Mouse (Mus musculus) hindbrain, embryonic 14.5 days (tissue): ENCODE measurements at regions not wholly inside any gene's neighbourhood (a gene's known extent, or its start where the extent isn't known, plus 50 kb on each side); places are given as distances from the start of the nearest gene placed in this dataset.

Experiments
- ATAC-seq: fragments of 200-750 bp; cut with Nextera tagmentation; 2 replicates; pipeline ENCODE4 v1.8.0; 2017; ENCODE audit warnings: moderate number of reproducible peaks, mild to moderate bottlenecking, moderate TSS enrichment, moderate library complexity; ENCODE audit not compliant: low FRiP score
- DNase-seq: peaks from one replicate; pipeline ENCODE4 v3.0.0-alpha.2; 2015; ENCODE audit warnings: low spot score
- H3K27ac ChIP-seq: fragments of 300-500 bp; sonication (generic); 2 replicates; pipeline ENCODE4 v1.5.1; 2014; ENCODE audit warnings: mild to moderate bottlenecking, moderate library complexity
- H3K27me3 ChIP-seq: fragments of 300-500 bp; sonication (generic); 2 replicates; pipeline ENCODE4 v1.6.1; 2014; ENCODE audit warnings: mild to moderate bottlenecking, low read length, mixed read lengths; ENCODE audit not compliant: control insufficient read depth, insufficient read depth
- H3K36me3 ChIP-seq: fragments of 300-500 bp; sonication (generic); replicated peaks from 2 replicates; pipeline ENCODE4 v1.6.1; 2014; ENCODE audit not compliant: control insufficient read depth, insufficient read depth
- H3K4me1 ChIP-seq: fragments of 300-500 bp; sonication (generic); replicated peaks from 2 replicates; pipeline ENCODE4 v1.6.1; 2014; ENCODE audit warnings: antibody characterized with exemption, low read length, mixed read lengths; ENCODE audit not compliant: control insufficient read depth, insufficient read depth
- H3K4me2 ChIP-seq: fragments of 300-500 bp; sonication (generic); replicated peaks from 2 replicates; pipeline ENCODE4 v1.6.1; 2014; ENCODE audit warnings: mild to moderate bottlenecking, moderate library complexity
- H3K4me3 ChIP-seq: fragments of 300-500 bp; sonication (generic); replicated peaks from 2 replicates; pipeline ENCODE4 v1.5.1; 2014; ENCODE audit warnings: mild to moderate bottlenecking, low read length
- H3K9ac ChIP-seq: fragments of 300-500 bp; sonication (generic); 2 replicates; pipeline ENCODE4 v1.6.1; 2014
- H3K9me3 ChIP-seq: fragments of 300-500 bp; sonication (generic); 2 replicates; pipeline ENCODE4 v1.6.1; 2016; ENCODE audit warnings: low read length; ENCODE audit not compliant: control insufficient read depth
- WGBS: fragments of 180-500 bp; shearing (Covaris S2); extraction: QIAGEN DNeasy Blood & Tissue Kit; methylation state at CpG from one replicate; pipeline ENCODE4 v1.1.7; 2014; 5-methylcytosine and 5-hydroxymethylcytosine counted together

GRCm38 (mm10) chr17:55288589-55288988, 156.6 kb upstream of the St6gal2 start:
- no peak overlapping the region for H3K27ac ChIP-seq
- H3K9me3 ChIP-seq, result no peaks in the 10 kb centered on the region
- H3K4me3 ChIP-seq, result no peak overlapping the region
- no peaks in the 10 kb centered on the region for H3K36me3 ChIP-seq
- DNase-seq, result no peak
- no peak overlapping the region for H3K4me2 ChIP-seq
- H3K9ac ChIP-seq, result no peak overlapping the region
- ATAC-seq, result no peak
- WGBS, result 86% methylated on average over 1 of the region's 1 CpGs
- no peaks in the 10 kb centered on the region for H3K4me1 ChIP-seq
- no peaks in the 10 kb centered on the region for H3K27me3 ChIP-seq

- ATAC-seq (no peak), DNase-seq (no peak)
- Histone ChIP-seq H3K36me3 (no peaks in the 10 kb centered on the region), H3K27ac (no peak overlapping the region), H3K4me1 (no peaks in the 10 kb centered on the region), H3K4me2 (no peak overlapping the region), H3K27me3 (no peaks in the 10 kb centered on the region), H3K4me3 (no peak overlapping the region), H3K9ac (no peak overlapping the region), H3K9me3 (no peaks in the 10 kb centered on the region)
- 85% methylated on average over 2 of the region's 2 CpGs for WGBS
Observed at GRCm38 (mm10) chr17:55292656-55293055, 152.5 kb upstream of the St6gal2 start.

GRCm38 (mm10) chr17:55296701-55297100, 148.5 kb upstream of the St6gal2 start:
- no peaks in the 10 kb centered on the region for H3K27me3 ChIP-seq
- H3K4me1 ChIP-seq, result no peaks in the 10 kb centered on the region
- DNase-seq, result no peak
- 89% methylated on average over 2 of the region's 2 CpGs for WGBS
- no peak for ATAC-seq
- H3K9ac ChIP-seq, result no peak overlapping the region
- no peak overlapping the region for H3K27ac ChIP-seq
- no peaks in the 10 kb centered on the region for H3K36me3 ChIP-seq
- no peak overlapping the region for H3K4me3 ChIP-seq
- no peak overlapping the region for H3K4me2 ChIP-seq
- H3K9me3 ChIP-seq, result no peaks in the 10 kb centered on the region

- Histone ChIP-seq H3K27me3 (no peaks in the 10 kb centered on the region), H3K9ac (no peak overlapping the region), H3K4me3 (no peak overlapping the region), H3K27ac (no peak overlapping the region), H3K4me1 (no peaks in the 10 kb centered on the region), H3K9me3 (no peaks in the 10 kb centered on the region), H3K36me3 (no peaks in the 10 kb centered on the region), H3K4me2 (no peak overlapping the region)
- ATAC-seq (no peak), DNase-seq (no peak)
- 77% methylated on average over 1 of the region's 1 CpGs for WGBS
Observed at GRCm38 (mm10) chr17:55298852-55299251, 146.3 kb upstream of the St6gal2 start.

- Histone ChIP-seq H3K4me2 (no peak overlapping the region), H3K9ac (no peak overlapping the region), H3K36me3 (no peaks in the 10 kb centered on the region), H3K27ac (no peak overlapping the region), H3K9me3 (no peaks in the 10 kb centered on the region), H3K27me3 (no peaks in the 10 kb centered on the region), H3K4me3 (no peak overlapping the region), H3K4me1 (no peaks in the 10 kb centered on the region)
- ATAC-seq (no peak), DNase-seq (no peak)
- 84% methylated on average over 1 of the region's 1 CpGs for WGBS
Observed at GRCm38 (mm10) chr17:55320959-55321358, 124.2 kb upstream of the St6gal2 start.

GRCm38 (mm10) chr17:55359305-55359704, 85.9 kb upstream of the St6gal2 start:
- H3K9me3 ChIP-seq, result no peaks in the 10 kb centered on the region
- no peak overlapping the region for H3K4me2 ChIP-seq
- DNase-seq (no peak), ATAC-seq (no peak)
- no peak overlapping the region for H3K4me3 ChIP-seq
- no peaks in the 10 kb centered on the region for H3K4me1 ChIP-seq
- H3K27me3 ChIP-seq, result no peaks in the 10 kb centered on the region
- no peaks in the 10 kb centered on the region for H3K36me3 ChIP-seq
- H3K9ac ChIP-seq, result no peak overlapping the region
- H3K27ac ChIP-seq, result no peak overlapping the region
- 84% methylated on average over 6 of the region's 6 CpGs for WGBS

GRCm38 (mm10) chr17:55367064-55367463, 78.1 kb upstream of the St6gal2 start:
- H3K9me3 ChIP-seq, result no peaks in the 10 kb centered on the region
- H3K4me2 ChIP-seq, result no peak overlapping the region
- ATAC-seq (no peak), DNase-seq (no peak)
- no peaks in the 10 kb centered on the region for H3K36me3 ChIP-seq
- no peaks in the 10 kb centered on the region for H3K27me3 ChIP-seq
- H3K27ac ChIP-seq, result no peak overlapping the region
- no peaks in the 10 kb centered on the region for H3K4me1 ChIP-seq
- WGBS, result 82% methylated on average over 1 of the region's 1 CpGs
- no peak overlapping the region for H3K9ac ChIP-seq
- no peak overlapping the region for H3K4me3 ChIP-seq

- no peak overlapping the region for H3K27ac ChIP-seq
- 81% methylated on average over 7 of the region's 7 CpGs for WGBS
- no peak overlapping the region for H3K9ac ChIP-seq
- H3K36me3 ChIP-seq, result no peaks in the 10 kb centered on the region
- DNase-seq, result peak; percentile 64
- H3K4me3 ChIP-seq, result no peak overlapping the region
- H3K4me1 ChIP-seq, result no peaks in the 10 kb centered on the region
- no peaks in the 10 kb centered on the region for H3K9me3 ChIP-seq
- H3K27me3 ChIP-seq, result no peaks in the 10 kb centered on the region
- peak; percentile 55; the same call in 1 of the 2 replicates for ATAC-seq
- H3K4me2 ChIP-seq, result no peak overlapping the region
Observed at GRCm38 (mm10) chr17:55367464-55368207, 77.5 kb upstream of the St6gal2 start.
